Mouse (Mus musculus): ENCODE data around the gene Dnal1.
"Not testable (repeated sequence)": the region's sequence is repeated elsewhere in the genome, so short reads cannot be mapped to it uniquely, and the experiment has no call there.

DNA sequence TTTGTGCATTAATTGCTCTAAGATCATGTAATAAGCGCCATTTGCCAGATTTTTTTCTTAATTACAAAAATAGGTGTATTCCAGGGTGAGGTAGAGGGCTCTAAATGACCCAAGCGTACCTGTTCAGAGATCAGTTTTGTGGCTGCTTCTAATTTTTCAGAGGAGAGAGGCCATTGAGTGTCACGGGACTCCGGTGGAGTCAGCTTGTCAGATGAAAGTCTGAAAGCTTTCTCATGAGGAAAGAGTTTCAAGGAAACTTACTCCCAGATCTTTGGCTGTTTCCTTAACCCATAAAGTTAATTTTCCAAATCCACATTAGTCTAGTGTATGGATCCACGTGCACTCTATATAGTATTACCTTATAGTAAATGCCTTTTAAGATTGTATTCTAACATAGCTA, 19.5 kb upstream of the Dnal1 start:
- not testable (repeated sequence) for TF ChIP-seq CTCF (IDR thresholded peaks at IDR 0.05; ENCODE audit: borderline replicate concordance, extremely low read depth, insufficient read depth, insufficient read length); POLR2A (IDR thresholded peaks at IDR 0.05; ENCODE audit: borderline replicate concordance, extremely low read depth, insufficient read depth, insufficient read length, poor library complexity, severe bottlenecking)
